Mouse (Mus musculus) thymus, adult 18-20 months (tissue): Measurements from ENCODE around the gene Setdb1.
A peak's percentile ranks its signal among the peaks of the same experiment; 100 is the strongest.

ENCODE experiments used
- DNase-seq, 2 experiments: peaks; one replicate each; pipeline ENCODE4 v3.0.0; 2022; ENCODE audit warnings: mixed read lengths in 2 of 2

The Setdb1 gene

GRCm38 (mm10) chr3:95290156-95290555, 66.8 kb downstream of the Setdb1 start:
- no peak for DNase-seq

DNA sequence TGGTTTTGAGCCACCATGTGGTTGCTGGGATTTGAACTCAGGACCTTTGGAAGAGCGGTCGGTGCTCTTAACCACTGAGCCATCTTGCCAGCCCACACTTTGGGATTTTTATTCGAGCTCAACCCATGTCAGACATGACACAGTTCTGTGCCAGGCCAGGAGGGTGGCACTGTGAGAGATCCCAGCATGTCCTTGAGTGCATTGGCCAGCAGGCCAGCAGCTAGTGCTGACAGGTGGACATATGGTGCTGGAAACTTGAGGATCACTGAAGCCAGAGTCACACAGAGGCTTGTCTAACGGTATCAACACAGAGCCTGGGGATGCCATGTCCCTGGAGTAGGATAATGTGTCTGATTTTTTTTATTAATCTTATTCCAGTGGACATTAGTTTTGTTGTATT, 67.6 kb downstream of the Setdb1 start:
- DNase-seq = no peak

DNA sequence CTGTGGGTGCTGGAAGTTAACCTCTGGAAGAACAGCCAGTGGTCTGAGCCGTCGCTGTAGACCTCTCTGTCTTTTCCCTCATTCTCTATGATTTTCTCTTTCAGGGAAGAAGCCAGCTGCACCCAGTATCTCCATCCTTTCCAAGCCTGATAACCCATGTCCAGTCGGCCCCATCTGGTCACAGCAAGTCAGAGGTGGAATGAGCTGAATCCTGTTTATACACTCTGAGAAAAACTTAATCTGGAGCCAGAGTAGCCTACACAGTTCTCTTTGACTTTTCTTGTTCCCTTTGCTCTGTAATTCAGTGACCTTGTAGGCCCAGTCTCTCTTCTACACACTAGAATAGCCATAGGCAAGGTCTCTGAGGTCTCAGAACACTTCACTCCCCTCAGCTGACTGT, 69.5 kb downstream of the Setdb1 start:
- DNase-seq = no peak

DNA sequence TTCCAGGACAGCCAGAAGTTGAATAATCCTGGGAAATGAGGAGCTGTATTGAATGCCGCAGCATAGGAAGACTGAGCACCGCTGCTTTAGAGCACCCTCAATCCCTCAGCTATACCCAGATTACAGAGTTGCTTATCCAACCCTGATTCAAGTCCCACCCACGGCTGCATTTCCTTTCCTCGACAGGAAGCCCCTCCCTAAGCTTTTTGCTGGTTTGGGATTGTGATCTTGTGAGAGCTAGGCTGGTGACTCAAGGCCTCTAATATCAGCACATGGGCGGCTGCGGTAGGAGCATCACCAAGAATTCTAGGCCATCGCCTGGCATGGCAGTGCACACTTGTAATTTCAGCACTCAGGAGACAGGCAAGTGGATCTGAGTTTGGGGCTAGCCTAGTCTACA, 70.5 kb downstream of the Setdb1 start:
- DNase-seq = no peak

DNA sequence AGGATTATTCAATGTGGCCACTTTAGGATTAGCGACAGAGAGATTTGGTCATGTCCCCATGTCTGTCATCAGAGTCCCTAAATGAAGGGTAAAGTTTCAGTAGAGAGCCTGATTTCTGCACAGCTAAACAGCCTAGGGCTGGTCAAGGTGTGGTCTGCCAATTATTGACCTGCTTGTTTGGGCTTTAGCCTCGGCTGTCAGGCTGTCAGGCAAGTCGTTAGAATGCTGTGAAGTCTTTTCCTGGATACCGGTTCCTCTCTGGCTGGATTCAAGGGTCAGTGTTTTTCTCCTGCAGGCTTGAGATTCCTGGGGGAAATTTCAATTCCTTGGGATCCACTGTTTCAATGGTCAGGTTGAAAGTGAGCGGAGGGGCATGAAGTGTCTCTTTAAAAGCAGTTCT, 71.0 kb downstream of the Setdb1 start:
- DNase-seq = no peak

GRCm38 (mm10) chr3:95285390-95285789, 71.6 kb downstream of the Setdb1 start:
- DNase-seq = no peak

DNA sequence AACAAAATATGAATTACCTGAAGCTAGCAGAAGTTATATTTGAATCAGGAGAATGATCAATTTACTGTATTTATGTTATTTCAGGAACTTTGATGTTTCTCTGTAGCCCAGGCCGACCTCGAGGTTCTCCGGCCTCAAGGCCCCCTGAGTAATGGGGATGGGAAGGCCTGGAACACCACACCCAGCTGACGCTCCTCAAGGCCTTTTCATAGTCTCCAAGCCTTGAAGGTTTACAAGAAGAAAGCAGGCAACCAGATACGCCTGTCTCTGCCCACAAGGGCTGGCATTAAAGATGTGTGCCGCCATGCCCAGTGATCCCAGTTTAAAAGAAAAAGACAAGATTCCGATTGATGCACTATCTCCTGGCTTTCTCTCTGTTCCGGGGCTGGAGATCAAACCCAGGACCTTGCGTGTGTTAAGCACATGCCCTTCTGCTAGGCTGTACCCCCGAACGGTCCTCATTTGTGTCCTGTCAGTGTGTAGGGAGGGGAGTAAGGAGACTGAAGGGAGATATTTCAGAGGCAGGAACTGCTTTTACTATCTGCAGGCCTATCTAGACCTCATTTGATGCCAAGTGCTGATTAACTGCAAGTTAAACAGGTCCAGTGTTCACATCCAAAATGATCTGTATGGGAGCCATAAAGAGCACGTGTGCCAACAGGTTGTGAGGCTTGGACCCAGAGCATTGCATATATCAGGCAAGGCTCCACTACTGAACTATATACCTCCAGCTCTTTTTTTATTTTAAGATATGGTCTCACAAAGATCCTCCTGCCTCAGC, 72.3 kb downstream of the Setdb1 start:
- no peak for DNase-seq

DNA sequence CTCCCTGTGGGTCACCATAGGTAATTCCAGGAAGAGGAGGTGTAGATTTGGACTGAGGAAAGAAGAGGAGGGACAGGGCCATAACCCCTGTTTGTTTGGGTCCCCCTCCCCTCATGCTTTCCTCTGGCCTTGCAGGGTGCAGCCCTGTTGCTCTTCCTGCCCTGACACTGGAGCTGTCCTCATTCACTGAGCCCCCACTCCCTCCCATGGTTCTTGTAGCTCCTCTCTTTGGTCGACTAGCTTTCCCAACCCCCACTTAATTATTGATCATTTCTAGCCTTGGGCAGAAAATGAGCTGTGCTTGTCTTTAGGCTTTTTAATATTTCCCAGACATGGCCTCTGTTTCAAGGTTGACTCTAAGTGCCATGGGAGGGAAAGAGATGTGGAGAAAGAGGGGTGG, 72.9 kb downstream of the Setdb1 start:
- no peak for DNase-seq

GRCm38 (mm10) chr3:95283589-95283941, 73.4 kb downstream of the Setdb1 start:
- DNase-seq = no peak

- peak; percentile 47 to 60 for DNase-seq
Measured at GRCm38 (mm10) chr3:95282865-95283588, 74.0 kb downstream of the Setdb1 start.

- DNase-seq = peak; percentile 43 to 53
Measured at GRCm38 (mm10) chr3:95282381-95282864, 74.6 kb downstream of the Setdb1 start.

- DNase-seq = peak; percentile 98
Measured at GRCm38 (mm10) chr3:95281216-95282126, 75.5 kb downstream of the Setdb1 start, which contains the start of the genes Mindy1 and Prune1. Gene Mindy1 (plus strand): TSS chr3:95281345. Gene Prune1 (minus strand): TSS chr3:95282076.

DNA sequence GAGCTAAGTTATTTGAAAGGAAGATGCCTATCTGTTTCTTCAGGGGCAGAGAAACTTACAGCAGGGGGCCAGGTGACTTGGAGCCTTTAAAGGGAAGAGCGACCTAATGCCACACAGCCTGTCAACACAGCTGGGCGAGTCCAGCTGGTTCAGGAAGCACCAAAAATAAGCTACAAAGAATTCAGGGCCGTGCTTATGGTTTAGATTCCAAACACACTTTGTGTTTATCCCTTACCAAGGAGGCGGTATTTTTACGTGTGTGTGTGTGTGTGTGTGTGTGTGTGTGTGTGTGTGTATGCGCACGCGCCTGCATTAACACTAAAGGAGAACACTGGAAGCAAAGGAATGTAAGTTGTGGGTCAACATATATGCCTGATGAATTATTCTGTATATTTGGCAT, 76.3 kb downstream of the Setdb1 start:
- DNase-seq = no peak

DNA sequence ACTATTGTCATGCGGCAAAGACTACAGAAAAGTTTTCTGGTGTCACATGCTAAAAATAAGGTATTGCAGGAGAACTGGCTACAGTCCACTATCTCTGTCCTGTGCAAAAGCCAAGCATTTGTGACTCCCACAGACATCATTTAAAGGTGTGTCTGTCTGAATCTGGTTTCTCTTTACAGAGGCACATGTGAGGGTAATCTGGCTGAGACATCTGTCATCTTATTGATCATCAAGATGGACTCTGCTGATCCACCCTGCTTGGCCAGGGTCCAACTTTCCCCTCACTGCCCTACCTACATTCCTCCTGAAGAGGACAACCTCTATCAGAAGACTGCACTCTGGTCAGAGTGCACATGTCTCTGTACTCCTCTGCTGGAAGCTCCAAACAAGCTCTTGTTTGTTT, 79.9 kb downstream of the Setdb1 start:
- DNase-seq = no peak

GRCm38 (mm10) chr3:95276428-95276934, 80.5 kb downstream of the Setdb1 start:
- DNase-seq = no peak

DNA sequence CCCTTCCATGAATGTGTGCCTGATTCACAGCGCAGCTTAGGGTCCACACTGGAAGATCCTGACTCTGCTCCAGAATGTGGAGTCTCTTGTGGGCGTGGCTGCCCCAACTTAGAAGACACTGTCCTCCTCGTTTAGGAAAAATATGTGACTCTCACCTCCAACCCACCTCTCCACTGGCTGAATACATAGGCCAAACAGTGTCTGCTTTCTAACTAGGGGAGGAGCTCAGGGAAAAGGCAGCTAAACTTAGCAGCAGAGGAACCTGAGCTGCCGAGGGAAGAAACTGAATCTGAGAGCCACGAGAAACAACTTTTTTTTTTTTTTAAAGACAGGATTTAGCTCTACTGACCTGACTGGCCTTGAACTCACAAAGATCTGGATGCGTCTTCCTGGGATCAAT, 81.8 kb downstream of the Setdb1 start:
- DNase-seq = no peak

DNA sequence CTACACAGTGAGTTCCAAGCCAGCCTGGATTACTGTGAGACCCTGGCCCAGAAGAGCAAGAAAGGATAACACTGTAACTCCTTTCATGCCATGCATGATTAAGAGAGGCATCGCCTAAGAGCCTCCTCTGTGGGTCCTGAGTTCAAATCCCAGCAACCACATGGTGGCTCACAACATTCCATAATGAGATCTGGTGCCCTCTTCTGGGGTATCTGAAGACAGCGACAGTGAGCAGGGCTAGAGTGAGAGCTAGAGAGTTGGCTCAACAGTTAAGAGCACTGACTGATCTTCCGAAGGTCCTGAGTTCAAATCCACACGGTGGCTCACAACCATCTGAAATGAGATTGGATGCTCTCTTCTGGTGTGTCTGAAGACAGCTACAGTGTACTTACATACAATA, 82.5 kb downstream of the Setdb1 start:
- DNase-seq = no peak
